Mouse (Mus musculus): ENCODE data around the gene Tmem150b. TPM values are rescaled to one million over a fixed set of nuclear protein-coding genes. Genes with fewer than 3 reads are reported as not detected.

Tmem150b gene
- polyA plus RNA-seq, 1 experiment from 2014 or later = 20.7 TPM

DNA sequence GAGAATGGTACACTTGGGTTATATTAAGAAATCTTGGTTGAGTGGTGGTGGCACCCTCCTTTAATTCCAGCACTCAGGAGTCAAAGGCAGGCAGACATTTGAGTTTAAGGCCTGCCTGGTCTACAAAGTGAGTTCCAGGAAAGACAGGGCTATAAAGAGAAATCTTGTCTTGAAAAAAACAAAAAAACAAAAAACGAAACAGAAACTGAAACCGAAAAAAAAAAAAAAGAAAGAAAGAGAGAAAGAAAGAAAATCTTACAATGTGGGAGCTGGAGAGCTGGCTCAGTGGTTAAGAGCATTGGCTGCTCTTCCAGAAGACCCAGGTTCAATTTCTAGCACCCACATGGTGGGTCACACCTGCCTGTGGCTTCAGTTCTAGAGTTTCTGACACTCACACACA, 61.3 kb downstream of the Tmem150b start:
- no peak overlapping the region for H3K9ac ChIP-seq (ENCODE audit: low read depth, low read length)
- H3K4me1 ChIP-seq (replicated peaks; ENCODE audit: control insufficient read depth, insufficient read depth, low read length) = no peaks in the 10 kb centered on the region
- no peak for ATAC-seq

DNA sequence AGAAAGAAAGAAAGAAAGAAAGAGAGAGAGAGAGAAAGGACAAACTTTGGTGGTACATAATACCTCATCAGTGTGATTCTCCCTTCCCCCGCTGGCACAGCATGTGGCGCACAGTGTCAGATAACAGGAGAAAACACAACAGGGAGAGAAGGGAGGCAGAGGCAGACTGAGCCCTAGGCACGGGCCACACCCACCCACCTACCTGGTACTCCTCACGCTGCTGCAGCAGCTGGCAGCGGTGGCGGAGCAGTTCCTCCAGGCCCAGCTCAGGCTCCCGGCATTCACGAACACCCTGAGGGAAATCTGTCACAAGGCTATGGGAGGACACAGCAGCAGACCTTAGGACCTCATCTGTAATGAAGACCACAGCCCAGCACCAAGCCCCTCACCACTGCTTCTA, 61.9 kb downstream of the Tmem150b start:
- no peak for TF ChIP-seq CTCF (IDR thresholded peaks at IDR 0.05; ENCODE audit: low read depth)

More for the DNA sequence above, 61.3 kb downstream of the Tmem150b start:
- TF ChIP-seq CTCF (IDR thresholded peaks at IDR 0.05; ENCODE audit: low read depth) = no peak
- Histone ChIP-seq H3K27me3 (replicated peaks; ENCODE audit: control insufficient read depth, insufficient read depth, low read length) (no peaks in the 10 kb centered on the region), H3K27ac (ENCODE audit: low read depth, low read length) (no peak overlapping the region), H3K4me3 (ENCODE audit: low read depth, low read length) (no peak overlapping the region), H3K9me3 (ENCODE audit: control insufficient read depth) (no peaks in the 10 kb centered on the region), H3K36me3 (ENCODE audit: control insufficient read depth, insufficient read depth) (peaks cover 14% of the 10 kb centered on the region; the same call in 1 of the 2 replicates), H3K4me2 (replicated peaks; ENCODE audit: low read depth) (no peak overlapping the region)
- WGBS = 80% methylated on average over 2 of the region's 2 CpGs

GRCm38 (mm10) chr7:4659911-4660443, 65.1 kb downstream of the Tmem150b start:
- H3K9ac ChIP-seq (ENCODE audit: low read depth, low read length) = no peak overlapping the region
- H3K9me3 ChIP-seq (ENCODE audit: control insufficient read depth) = no peaks in the 10 kb centered on the region
- H3K27ac ChIP-seq (ENCODE audit: low read depth, low read length) = no peak overlapping the region
- no peak for TF ChIP-seq CTCF (IDR thresholded peaks at IDR 0.05; ENCODE audit: low read depth)
- WGBS = 71% methylated on average over 3 of the region's 3 CpGs
- H3K4me1 ChIP-seq (replicated peaks; ENCODE audit: control insufficient read depth, insufficient read depth, low read length) = 0 out of 2 replicates have a peak, but pooled peaks cover 3% of the 10 kb centered on the region
- peaks cover 11% of the 10 kb centered on the region; the same call in 1 of the 2 replicates for H3K36me3 ChIP-seq (ENCODE audit: control insufficient read depth, insufficient read depth)
- no peak overlapping the region for H3K4me3 ChIP-seq (ENCODE audit: low read depth, low read length)
- H3K4me2 ChIP-seq (replicated peaks; ENCODE audit: low read depth) = peak overlapping the region; percentile 86; the same call in 1 of the 2 replicates
- ATAC-seq = no peak
- H3K27me3 ChIP-seq (replicated peaks; ENCODE audit: control insufficient read depth, insufficient read depth, low read length) = no peaks in the 10 kb centered on the region

More for the DNA sequence above, 61.9 kb downstream of the Tmem150b start:
- Histone ChIP-seq H3K36me3 (ENCODE audit: control insufficient read depth, insufficient read depth) (peaks cover 14% of the 10 kb centered on the region; the same call in 1 of the 2 replicates), H3K27me3 (replicated peaks; ENCODE audit: control insufficient read depth, insufficient read depth, low read length) (no peaks in the 10 kb centered on the region), H3K4me3 (ENCODE audit: low read depth, low read length) (no peak overlapping the region), H3K4me2 (replicated peaks; ENCODE audit: low read depth) (no peak overlapping the region), H3K9me3 (ENCODE audit: control insufficient read depth) (no peaks in the 10 kb centered on the region), H3K27ac (ENCODE audit: low read depth, low read length) (no peak overlapping the region), H3K9ac (ENCODE audit: low read depth, low read length) (no peak overlapping the region), H3K4me1 (replicated peaks; ENCODE audit: control insufficient read depth, insufficient read depth, low read length) (no peaks in the 10 kb centered on the region)
- no peak for ATAC-seq
- 72% methylated on average over 8 of the region's 8 CpGs for WGBS

- ATAC-seq = peak; percentile 96
- peak within 1 kb of the TSS; percentile 93 for H3K4me3 ChIP-seq (ENCODE audit: low read depth, low read length)
- TF ChIP-seq CTCF (IDR thresholded peaks at IDR 0.05; ENCODE audit: low read depth) = peak; percentile 70
- H3K27me3 ChIP-seq (replicated peaks; ENCODE audit: control insufficient read depth, insufficient read depth, low read length) = no peaks in the 10 kb centered on the region
- H3K4me2 ChIP-seq (replicated peaks; ENCODE audit: low read depth) = peak within 1 kb of the TSS; percentile 86
- H3K36me3 ChIP-seq (ENCODE audit: control insufficient read depth, insufficient read depth) = peaks cover 6% of the 10 kb centered on the region; the same call in 1 of the 2 replicates
- peak within 1 kb of the TSS; percentile 93 for H3K27ac ChIP-seq (ENCODE audit: low read depth, low read length)
- peak within 1 kb of the TSS; percentile 95 for H3K9ac ChIP-seq (ENCODE audit: low read depth, low read length)
- 0 out of 2 replicates have a peak, but pooled peaks cover 6% of the 10 kb centered on the region for H3K4me1 ChIP-seq (replicated peaks; ENCODE audit: control insufficient read depth, insufficient read depth, low read length)
- H3K9me3 ChIP-seq (ENCODE audit: control insufficient read depth) = no peaks in the 10 kb centered on the region
- WGBS = under 1% methylated on average over 54 of the region's 54 CpGs
Observed at GRCm38 (mm10) chr7:4658912-4659551, 66.0 kb downstream of the Tmem150b start, which contains the start of gene Ppp6r1. Gene Ppp6r1, minus strand, starts transcription at chr7:4659019.

- Histone ChIP-seq H3K4me1 (replicated peaks; ENCODE audit: control insufficient read depth, insufficient read depth, low read length) (0 out of 2 replicates have a peak, but pooled peaks cover 6% of the 10 kb centered on the region), H3K4me2 (replicated peaks; ENCODE audit: low read depth) (peak overlapping the region; percentile 86), H3K27me3 (replicated peaks; ENCODE audit: control insufficient read depth, insufficient read depth, low read length) (no peaks in the 10 kb centered on the region), H3K27ac (ENCODE audit: low read depth, low read length) (peak overlapping the region; percentile 93), H3K36me3 (ENCODE audit: control insufficient read depth, insufficient read depth) (peaks cover 3% of the 10 kb centered on the region; the same call in 1 of the 2 replicates), H3K9me3 (ENCODE audit: control insufficient read depth) (no peaks in the 10 kb centered on the region), H3K9ac (ENCODE audit: low read depth, low read length) (peak overlapping the region; percentile 95), H3K4me3 (ENCODE audit: low read depth, low read length) (peak overlapping the region; percentile 93)
- peak; percentile 61 for ATAC-seq
- under 1% methylated on average over 70 of the region's 78 CpGs for WGBS
- no peak for TF ChIP-seq CTCF (IDR thresholded peaks at IDR 0.05; ENCODE audit: low read depth)
Observed at GRCm38 (mm10) chr7:4658128-4658907, 66.7 kb downstream of the Tmem150b start.

All from intestine, postnatal 0 days (tissue).